30 mouse cellular contexts compared by ENCODE assay signal in the genomic region with DNA sequence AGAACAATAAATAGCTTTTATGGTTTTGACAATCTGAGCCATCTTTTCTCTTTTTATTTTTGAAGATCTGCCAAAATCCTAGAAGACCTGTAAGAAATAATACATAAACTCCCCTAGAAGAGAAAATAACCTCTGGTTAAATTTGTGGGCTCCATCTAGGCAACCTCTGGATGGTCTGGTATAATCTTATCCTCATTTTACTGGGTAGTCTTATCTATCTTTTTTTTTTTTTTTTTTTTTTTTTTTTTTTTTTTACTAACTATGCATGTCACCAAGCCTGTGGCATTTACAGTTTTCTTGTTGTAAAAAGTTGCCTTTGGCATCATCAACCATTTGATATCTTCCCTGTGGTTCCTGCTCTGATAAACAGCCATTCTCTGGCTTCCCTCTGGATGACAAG.
"Had no signal": no experiment of that assay in that cellular context is flagged by ENCODE, and none has a peak within 500 bp of the region (broad histone marks: within the 10 kb centered on the region; RNA-seq: fewer than 3 reads in every experiment).

No protein-coding gene starts in this region.

- H3K4me2 ChIP-seq: heart, embryonic 11.5 days; heart, embryonic 12.5 days; heart, embryonic 13.5 days; heart, embryonic 15.5 days; hindbrain, embryonic 12.5 days; hindbrain, embryonic 13.5 days; hindbrain, embryonic 14.5 days; hindbrain, embryonic 15.5 days; intestine, embryonic 15.5 days; kidney, embryonic 15.5 days had no signal

- H3K4me3 ChIP-seq: heart, embryonic 12.5 days; heart, embryonic 13.5 days; heart, embryonic 15.5 days; hindbrain, embryonic 10.5 days; hindbrain, embryonic 12.5 days; hindbrain, embryonic 13.5 days; hindbrain, embryonic 15.5 days; intestine, embryonic 15.5 days; kidney, embryonic 15.5 days; layer of hippocampus, adult 2 months; left cerebral cortex, adult 2 months had no signal

- DNase-seq: heart, postnatal 10 days; heart, postnatal 14 days; heart, postnatal 36 days; heart, postnatal 4 days; kidney, adult 11 months; kidney, adult 18-20 months; kidney, adult 2 months; kidney, adult 8-10 months; kidney, adult 9 months; kidney, postnatal 10 days; kidney, postnatal 14 days; kidney, postnatal 25 days; kidney, postnatal 36 days; kidney, postnatal 4 days; layer of hippocampus, adult 9-11 months had no signal

- H3K36me3 ChIP-seq: heart, embryonic 12.5 days; heart, embryonic 13.5 days; heart, embryonic 15.5 days; hindbrain, embryonic 10.5 days; hindbrain, embryonic 12.5 days; hindbrain, embryonic 13.5 days; hindbrain, embryonic 15.5 days; intestine, embryonic 15.5 days; kidney, embryonic 15.5 days had no signal

- H3K27ac ChIP-seq: heart, embryonic 13.5 days; heart, embryonic 15.5 days; hindbrain, embryonic 10.5 days; hindbrain, embryonic 12.5 days; hindbrain, embryonic 13.5 days; hindbrain, embryonic 14.5 days; hindbrain, embryonic 15.5 days; hindbrain, postnatal 0 days; intestine, embryonic 15.5 days; kidney, embryonic 15.5 days; kidney, postnatal 0 days; layer of hippocampus, adult 2 months; left cerebral cortex, adult 2 months had no signal

- H3K27me3 ChIP-seq: heart, embryonic 12.5 days; heart, embryonic 13.5 days; heart, embryonic 15.5 days; hindbrain, embryonic 12.5 days; hindbrain, embryonic 13.5 days; hindbrain, embryonic 15.5 days; intestine, embryonic 15.5 days; kidney, embryonic 15.5 days had no signal

- H3K9ac ChIP-seq: heart, embryonic 12.5 days; heart, embryonic 13.5 days; heart, embryonic 15.5 days; hindbrain, embryonic 12.5 days; hindbrain, embryonic 13.5 days; hindbrain, embryonic 14.5 days; hindbrain, embryonic 15.5 days; intestine, embryonic 15.5 days; kidney, embryonic 15.5 days had no signal

- H3K4me1 ChIP-seq: hindbrain, embryonic 12.5 days; kidney, embryonic 15.5 days had no signal

- H3K9me3 ChIP-seq: heart, embryonic 13.5 days; heart, embryonic 15.5 days; hindbrain, embryonic 10.5 days; hindbrain, embryonic 12.5 days; hindbrain, embryonic 13.5 days; hindbrain, embryonic 15.5 days; intestine, embryonic 15.5 days; kidney, embryonic 15.5 days had no signal
